Mouse (Mus musculus): ENCODE data around the gene Pimreg.

DNA sequence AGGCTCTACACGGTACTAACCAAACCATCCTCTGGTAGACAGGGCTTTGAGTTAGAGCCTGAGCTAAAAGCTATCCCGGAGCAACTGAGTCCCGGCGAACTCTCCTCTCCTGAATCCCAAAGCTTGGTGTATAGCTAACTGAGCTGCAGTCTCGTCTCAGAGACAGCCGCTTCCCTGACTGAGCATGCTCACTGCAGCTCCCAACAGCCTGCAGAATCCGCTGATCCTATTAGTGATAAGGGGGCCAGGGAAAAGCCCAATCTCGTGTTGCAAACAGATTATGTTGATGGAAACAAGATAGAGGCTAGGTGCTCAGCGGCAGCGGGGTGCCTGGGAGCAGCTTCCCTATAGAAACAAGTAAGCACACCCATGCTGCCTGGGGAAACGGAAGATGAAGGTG, 45.0 kb upstream of the Pimreg start:
- no peak for TF ChIP-seq CTCF (IDR thresholded peaks at IDR 0.05; ENCODE audit: control insufficient read depth, insufficient read depth, insufficient read length)
- TF ChIP-seq MYOG (IDR thresholded peaks at IDR 0.05; ENCODE audit: control insufficient read depth, extremely low read depth, insufficient read length) = no peak
- TF ChIP-seq CEBPB (IDR thresholded peaks at IDR 0.05; ENCODE audit: low read depth) = no peak
